Mouse (Mus musculus) cerebellum, adult 2 months (tissue): ENCODE results near the gene Prdm11.

ENCODE experiments used
- CTCF ChIP-seq: fragments of 200-500 bp; IDR thresholded peaks from 2 replicates; pipeline ENCODE4 v1.5.1; 2011; ENCODE audit warnings: low read depth, mild to moderate bottlenecking, control low read depth, low read length, moderate library complexity, borderline replicate concordance; ENCODE audit not compliant: insufficient read depth
- POLR2A ChIP-seq: fragments of 200-500 bp; IDR thresholded peaks from 2 replicates; pipeline ENCODE4 v1.6.1; 2011; ENCODE audit warnings: low read length, control low read depth, borderline replicate concordance; ENCODE audit not compliant: insufficient read depth

GRCm38 (mm10) chr2:93039043-93039442 lies 6.9 kb downstream of the Prdm11 start:
- TF ChIP-seq CTCF: no peak
- no peak for TF ChIP-seq POLR2A
